Mouse (Mus musculus) brain, embryonic 18.5 days (tissue): Measurements from ENCODE around the gene Gm853.
A peak's percentile ranks its signal among the peaks of the same experiment; 100 is the strongest.

Experiments
- DNase-seq: peaks from one replicate; pipeline ENCODE4 v3.0.0-alpha.2; 2012; ENCODE audit warnings: low read depth, low spot score

Gene Gm853

GRCm38 (mm10) chr4:130215392-130215791, 6.8 kb downstream of the Gm853 start:
- no peak for DNase-seq

GRCm38 (mm10) chr4:130213857-130214256, 8.3 kb downstream of the Gm853 start:
- no peak for DNase-seq

DNA sequence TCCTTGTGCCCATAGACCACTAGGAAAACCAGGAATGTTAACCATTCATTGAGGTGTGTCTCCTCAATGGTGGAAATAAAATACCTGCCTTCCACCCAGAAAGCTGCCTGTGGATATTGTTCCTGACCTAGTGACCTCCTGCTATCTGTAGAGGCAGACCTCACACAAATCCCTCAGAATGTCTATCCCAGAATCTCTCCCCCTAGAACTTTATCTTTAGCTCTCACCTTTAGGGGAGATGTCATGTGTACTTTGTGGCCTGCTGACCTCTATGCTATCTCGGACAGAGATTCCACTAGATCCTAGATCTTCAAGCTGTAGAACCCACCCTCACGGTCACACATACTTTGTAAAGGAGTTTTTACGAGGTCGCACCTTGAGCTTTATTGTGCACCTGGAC, 9.0 kb downstream of the Gm853 start:
- no peak for DNase-seq

DNA sequence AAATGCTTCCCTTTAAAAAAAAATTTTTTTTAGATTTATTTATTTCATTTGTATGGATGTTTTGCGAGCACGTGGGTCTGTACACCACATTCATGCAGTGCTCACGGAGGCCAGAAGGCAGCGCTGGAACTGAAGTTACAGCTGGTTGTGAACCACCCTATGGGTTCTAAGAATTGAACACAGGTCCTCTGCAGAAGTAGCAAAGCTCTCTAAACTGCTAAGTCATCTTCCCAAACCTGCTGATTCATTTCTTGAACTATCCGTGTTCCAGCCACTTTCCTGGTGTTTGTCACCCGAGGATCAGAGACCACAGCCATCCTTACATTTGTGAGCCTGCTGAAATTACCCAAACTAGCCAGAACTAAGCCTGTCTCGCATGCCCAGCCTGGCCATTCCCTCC, 9.8 kb downstream of the Gm853 start:
- DNase-seq, result no peak

DNA sequence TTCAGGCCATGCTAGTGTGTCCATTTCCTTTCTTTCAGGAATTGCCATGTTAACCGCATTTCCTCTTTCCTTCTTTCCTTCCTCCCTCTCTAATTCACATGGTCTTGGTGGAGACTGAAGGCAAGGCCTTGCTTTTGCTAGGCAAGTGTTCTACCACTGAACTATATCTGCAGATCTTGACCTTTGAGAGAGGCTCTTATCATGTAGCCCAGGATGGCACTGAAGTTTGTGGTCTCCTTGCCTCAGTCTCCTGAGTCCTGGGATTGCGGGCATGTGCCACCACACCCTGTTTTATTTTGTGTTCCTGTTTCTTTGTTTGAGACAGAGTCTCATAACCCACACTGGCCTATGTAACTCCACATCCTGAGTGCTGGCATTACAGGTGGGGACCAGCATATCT, 10.3 kb downstream of the Gm853 start:
- DNase-seq, result no peak

DNA sequence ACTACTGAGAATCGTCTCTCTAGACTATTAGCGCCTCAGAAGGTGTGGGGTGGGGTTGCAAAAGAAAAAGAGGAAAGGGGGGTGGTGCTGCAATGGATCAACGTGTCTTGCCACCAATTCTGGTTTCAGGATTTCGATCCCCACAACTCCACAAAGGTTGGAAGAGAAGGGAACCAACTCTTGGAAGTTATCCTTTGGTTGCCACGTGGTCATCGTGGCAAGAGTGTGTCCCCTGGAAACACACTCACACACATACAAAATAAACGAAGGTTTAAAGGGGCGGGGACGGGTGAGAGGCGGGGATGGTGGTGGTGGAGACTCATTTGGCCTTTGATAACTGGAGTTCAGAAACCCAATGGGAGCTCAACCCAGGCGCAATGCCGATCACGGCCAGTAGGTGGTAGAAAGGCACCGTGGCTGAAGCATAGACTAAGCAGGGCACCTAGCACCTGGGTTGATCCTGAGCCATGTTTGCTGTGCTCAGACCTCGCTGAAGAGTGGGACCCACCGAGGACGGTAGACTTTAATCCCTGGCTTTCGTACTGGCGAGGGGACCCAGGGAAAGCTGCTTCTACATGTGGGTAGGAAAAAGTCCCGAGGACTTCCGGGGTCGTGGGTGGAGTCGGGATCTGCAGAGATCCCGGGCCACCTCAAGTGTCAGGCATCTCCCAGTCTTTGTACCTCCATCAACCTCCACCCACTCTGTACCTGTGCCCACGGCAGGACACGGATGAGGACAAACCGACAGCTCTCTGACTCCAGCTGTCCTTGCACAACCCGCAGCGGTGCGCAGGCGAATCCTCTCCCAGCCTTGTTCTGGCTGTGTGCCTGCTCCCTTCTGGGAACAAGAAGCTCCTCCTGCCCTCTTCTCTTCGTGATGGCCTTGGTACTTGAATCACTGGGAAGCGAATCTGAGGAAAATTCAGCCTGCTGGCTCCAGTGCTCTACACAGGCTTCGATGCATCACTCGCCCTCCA, 23.2 kb downstream of the Gm853 start:
- DNase-seq, result peak; percentile 40

DNA sequence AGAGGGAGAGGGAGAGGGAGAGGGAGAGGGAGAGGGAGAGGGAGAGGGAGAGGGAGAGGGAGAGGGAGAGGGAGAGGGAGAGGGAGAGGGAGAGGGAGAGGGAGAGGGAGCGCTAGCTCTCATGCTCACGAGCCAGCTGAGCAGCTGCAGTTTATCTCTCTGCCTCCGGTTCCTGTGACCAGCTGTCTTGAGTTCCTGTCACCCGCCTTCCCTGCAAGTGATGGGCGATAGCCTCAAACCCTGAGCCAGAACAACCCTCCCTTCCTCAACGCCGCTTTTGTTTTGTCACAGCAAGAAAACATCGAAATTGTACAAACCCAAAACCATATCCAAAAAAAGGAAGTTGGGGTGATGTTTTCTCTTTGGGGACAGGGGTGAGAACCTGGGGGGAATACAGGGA, 25.7 kb downstream of the Gm853 start:
- no peak for DNase-seq

DNA sequence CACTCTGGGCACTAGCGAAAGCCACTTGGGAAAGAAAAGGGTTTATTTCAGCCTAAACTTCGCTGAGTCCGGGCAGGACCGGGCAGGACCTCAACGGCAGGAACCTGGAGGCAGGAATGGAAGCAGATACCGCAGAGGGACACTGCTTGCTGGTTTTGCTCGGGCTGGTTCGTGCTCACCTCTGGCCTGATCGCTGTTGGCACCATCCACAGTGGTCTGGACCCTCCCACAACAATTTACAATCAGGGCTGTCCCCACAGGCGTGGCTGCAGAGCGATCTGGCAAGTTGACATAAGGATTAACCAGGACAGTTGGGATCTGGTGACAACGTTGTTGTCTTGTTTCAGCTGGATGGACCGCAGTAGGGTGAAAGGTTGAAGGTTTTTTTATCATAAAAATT, 26.3 kb downstream of the Gm853 start:
- no peak for DNase-seq

DNA sequence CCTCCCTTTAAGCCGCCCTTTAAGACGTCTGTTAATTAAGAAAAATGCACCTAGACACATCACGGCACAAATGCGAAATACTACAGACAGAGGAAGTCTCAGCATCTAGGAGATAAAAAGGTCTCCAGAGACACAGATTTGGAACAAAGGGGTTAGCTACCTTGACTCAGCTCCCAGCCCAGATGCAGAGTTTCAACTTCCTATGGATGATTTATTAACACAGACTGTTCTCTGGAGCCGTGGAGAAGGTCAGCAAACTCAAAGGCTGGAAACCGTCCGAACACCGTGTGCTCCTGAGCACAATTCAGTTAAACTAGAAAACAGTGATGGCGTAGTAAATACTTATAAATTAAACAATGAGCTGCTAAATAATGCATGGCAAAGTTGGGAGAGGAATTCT, 29.9 kb downstream of the Gm853 start:
- no peak for DNase-seq

DNA sequence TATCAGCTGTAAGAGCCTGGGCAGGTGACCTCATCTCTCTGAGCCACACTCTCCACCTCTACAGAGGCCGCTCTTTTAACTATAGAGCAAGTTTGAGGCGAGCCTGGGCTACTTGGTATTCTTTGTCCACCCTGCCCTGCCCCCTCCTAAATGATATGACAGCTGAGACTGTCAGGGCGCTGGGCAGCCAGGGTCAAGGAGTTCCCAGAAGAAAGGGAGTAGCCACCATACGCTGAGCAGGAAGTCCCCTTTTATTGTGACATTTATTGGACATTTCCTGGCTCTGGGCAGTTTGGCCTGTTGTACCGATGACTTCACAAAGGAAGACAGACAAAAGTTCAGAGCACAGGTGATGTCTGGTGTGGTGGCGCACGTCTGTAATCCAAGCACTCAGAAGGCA, 32.6 kb downstream of the Gm853 start:
- no peak for DNase-seq

DNA sequence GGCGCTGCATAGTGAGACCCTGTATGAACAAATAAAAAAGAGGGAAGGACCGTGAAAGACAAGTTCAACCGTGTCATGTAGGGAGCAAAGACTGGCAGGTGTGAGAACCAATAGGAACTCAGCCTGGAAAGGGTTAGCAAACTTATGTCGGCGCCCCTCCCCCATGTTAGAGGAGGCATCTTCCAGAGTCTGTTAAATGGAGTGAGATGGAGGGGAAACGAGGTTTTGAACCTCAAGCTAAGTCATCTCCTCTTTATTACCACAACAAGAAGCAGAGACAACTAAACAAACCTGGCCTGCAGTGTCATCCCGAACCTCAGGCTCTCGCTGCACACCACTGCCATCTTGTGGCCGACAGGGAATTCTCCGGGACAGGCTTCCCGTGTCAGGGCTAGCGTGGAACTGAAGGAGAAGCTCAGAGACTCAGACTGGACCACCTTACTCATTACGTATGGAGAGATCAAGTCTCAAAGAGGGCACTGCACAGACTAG, 33.3 kb downstream of the Gm853 start:
- DNase-seq, result peak; percentile 64

- peak; percentile 26 for DNase-seq
Measured at GRCm38 (mm10) chr4:130186891-130187290, 35.3 kb downstream of the Gm853 start.

DNA sequence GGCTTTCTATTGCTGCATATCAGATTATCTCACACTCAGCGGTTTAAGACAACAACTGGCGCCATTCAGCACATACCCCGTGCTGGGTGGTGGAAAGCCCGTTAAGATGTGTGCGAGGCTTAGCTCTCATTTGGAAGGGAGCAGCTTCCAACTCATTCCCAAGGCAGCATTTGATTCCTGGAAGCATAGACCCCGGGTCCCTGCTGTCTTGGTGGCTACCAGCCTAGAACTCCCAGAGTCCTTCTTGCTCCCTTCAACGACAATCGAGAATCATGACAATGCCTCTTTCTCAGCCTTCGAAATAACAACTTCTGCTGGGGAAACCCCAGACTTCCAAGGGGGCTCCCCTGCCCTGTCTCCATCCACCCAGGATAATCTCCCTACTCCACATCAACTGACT, 35.8 kb downstream of the Gm853 start:
- no peak for DNase-seq

DNA sequence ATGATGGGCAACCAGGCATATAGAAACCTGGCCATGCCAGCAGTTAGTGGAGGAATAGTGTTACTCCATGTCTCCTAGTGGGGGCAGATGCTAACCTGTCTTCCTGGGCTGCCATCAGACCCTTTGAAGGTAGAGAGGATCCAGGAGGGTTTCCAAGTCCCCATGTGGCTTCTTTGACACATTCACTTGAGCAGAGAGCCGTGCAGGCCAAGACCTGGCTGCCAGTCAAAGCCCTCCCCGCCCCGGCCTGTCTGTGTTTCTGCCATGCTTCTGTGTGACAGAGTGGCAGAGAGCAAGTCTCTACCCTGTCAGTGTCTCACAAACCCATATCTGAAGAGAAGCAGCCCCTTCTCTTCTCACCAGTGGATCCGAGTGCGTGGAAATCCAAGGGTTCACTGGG, 38.3 kb downstream of the Gm853 start:
- no peak for DNase-seq

DNA sequence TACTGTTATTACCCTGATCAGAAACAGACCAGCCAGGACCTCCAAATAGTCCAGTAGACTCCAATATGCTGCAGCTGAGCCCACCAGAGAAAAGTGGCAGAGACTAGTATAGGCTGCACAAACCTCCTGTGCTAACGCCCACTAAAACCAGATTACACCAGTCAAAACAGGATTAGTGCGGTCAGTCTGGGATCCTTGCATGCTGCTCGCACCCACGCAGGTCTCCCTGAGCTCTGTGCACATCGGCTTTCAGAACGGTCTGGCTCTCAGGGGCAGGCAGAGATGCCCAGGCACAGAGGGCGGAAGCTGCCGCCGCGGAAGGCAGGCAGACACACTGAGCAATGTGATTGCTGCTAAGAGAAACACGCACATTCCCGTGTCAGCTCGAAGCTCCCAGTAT, 39.2 kb downstream of the Gm853 start:
- DNase-seq, result no peak

GRCm38 (mm10) chr4:130181886-130182285, 40.3 kb downstream of the Gm853 start:
- no peak for DNase-seq

DNA sequence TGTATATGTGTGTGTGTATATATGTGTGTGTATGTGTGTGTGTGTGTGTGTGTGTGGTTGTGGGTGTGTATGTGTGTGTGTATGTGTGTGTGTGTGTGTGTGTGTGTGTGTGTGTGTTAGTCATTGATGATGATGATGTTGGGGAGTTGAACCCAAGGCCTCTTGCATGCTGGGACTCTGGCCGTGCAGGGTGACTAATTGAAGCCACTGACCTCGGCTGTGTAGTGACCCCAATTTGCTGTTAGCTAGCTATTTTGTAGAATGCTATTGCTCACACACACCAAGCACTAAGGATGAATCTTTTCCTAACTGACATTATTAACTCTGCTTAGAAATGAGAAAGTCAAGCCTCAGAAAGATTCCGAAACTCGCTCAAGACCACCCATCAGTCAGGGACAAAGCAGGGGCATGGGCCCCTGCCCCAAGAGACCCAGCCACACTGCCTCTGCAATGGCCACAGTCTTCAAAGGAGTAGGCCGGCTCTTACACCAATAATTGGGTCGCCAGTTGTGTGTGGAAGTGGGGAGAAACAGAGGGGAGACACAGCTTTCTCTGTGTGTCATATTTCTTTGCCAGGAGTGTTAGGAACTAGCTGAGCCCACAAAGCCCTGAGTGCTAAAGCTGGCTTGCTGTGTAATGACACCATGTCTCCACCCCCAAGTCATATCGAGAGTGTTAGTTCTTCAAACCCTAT, 41.1 kb downstream of the Gm853 start:
- no peak for DNase-seq

DNA sequence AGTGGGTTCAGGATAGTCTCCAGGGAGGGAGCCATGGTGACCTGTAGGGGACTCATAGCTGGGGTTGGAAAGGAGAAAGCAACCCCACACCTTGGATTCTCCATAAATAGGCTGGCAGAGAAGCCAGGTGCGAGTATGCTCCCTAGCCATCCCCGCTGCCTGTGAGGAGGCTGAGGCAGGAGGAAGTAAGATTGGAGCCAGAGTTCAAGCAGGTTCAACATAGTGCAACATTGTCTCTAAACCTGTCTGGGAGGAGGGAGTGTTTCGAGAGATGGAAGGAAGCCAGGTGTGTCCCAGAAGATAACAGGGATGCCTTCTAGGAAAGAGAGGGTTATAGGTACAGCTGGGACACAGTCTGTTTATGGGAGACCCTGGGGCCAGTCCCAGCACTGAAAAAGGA, 42.3 kb downstream of the Gm853 start:
- no peak for DNase-seq

DNA sequence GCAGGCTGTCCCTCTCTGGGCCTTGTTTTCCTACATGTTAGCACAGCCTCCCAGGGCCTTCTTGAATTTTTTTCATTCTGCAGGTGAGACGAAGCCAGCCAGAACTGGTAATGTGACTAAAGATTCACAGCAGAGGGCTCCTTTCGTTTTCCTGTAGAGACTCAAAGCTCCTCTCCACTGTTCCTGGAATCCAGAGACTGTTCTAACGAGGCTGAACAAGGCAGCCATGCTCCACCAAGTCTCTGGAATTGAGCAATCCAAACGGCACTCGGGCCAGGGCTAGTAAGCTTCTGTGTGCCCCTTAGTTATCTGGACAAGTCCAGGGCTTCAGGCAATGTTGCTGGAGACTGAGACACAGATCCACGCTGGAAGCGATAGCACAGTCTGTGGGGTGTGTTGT, 44.7 kb downstream of the Gm853 start:
- DNase-seq, result no peak

- DNase-seq, result no peak
Measured at GRCm38 (mm10) chr4:130177087-130177486, 45.1 kb downstream of the Gm853 start.

DNA sequence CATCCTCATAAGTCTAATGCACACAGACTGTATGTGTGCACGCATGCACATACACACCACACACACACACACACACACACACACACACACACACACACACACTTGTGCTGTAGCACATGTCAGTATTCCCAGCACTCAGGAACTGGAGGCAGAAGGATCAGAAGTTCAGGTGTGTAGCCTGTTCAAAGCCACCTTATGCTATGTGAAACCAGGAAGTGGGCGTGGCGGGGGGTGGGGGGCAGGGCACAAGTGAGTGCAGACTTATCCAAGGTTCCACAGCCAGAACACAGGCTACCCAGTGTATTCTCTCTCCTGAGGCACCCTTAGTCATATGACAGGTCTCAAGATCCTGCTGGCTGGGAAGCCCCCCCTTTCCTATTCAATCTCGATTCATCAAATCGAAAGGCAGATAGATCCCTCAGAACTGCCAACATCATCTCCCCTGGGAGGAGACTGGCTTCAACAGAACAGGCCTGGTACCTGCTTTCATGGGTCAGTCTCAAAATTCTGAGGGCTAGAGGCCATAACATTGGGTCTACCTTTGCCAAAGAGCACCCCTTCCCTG, 46.0 kb downstream of the Gm853 start:
- no peak for DNase-seq

DNA sequence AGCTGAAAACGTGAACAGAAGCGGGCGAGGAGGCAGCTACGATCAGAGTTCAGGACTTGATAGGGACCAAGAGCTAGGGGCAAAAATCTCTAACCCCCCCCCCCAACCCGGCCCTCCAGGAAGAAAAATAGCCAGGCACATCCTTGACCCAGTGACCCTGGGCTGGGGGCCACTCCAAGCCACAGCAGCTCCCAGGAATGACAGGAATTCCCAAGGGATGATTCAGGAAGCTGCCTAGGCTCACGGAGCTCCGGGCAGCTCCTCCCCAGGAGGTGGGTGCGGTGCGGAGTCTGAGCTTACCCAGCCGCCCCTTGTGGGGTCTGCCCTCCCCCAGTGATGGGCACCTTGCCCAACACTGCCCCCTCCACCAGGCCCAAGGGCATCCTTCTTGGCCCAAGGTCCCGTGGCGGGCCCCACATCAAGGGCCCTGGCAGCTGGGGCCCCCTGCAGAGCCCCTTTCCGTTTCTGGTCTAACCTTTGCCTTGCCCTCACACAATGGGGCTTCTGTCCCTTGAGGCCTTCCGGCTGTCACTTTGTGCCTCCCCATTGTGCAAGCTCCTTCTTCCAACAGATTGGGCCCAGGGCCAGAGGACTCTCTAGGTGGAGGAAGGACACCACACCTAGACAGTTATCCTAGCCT, 47.0 kb downstream of the Gm853 start, which contains the start of gene Tinagl1:
Gene Tinagl1 (minus strand): TSS at position 51 of the 640 bp plus-strand sequence.
- no peak for DNase-seq
